Mouse (Mus musculus) ES-E14 (cell line): Measurements from ENCODE around the gene Olfr303. TPM values are rescaled to one million over a fixed set of nuclear protein-coding genes. Genes with fewer than 3 reads are reported as not detected.

Experiments used
- DNase-seq: peaks from one replicate; pipeline ENCODE4 v3.0.0-alpha.2; 2013; ENCODE audit warnings: low read depth, low spot score
- H3K27ac ChIP-seq: 2 replicates; pipeline ENCODE4 v1.5.1; 2012; ENCODE audit warnings: low read depth, mild to moderate bottlenecking, low read length, moderate library complexity, mixed read lengths; ENCODE audit not compliant: poor library complexity, insufficient read depth, severe bottlenecking
- H3K36me3 ChIP-seq: 2 replicates; pipeline ENCODE4 v1.6.1; 2012; ENCODE audit warnings: mild to moderate bottlenecking, low read length, moderate library complexity, mixed read lengths; ENCODE audit not compliant: control insufficient read depth, poor library complexity, insufficient read depth, severe bottlenecking
- H3K4me1 ChIP-seq, 2 experiments: fragments of 150-350 bp in 1 of 2; sonication (generic) in 1 of 2; 2 replicates each; pipeline ENCODE4 v1.6.1; 2012; ENCODE audit warnings: low read length in 2 of 2, mild to moderate bottlenecking in 1 of 2, mixed read lengths in 1 of 2; ENCODE audit not compliant: control insufficient read depth in 2 of 2, insufficient read depth in 2 of 2, poor library complexity in 1 of 2
- H3K4me3 ChIP-seq, 2 experiments: fragments of 150-350 bp in 1 of 2; sonication (generic) in 1 of 2; 2 replicates each; pipeline ENCODE4 v1.5.1; 2012; ENCODE audit warnings: low read length in 2 of 2, low read depth in 1 of 2, mild to moderate bottlenecking in 1 of 2, mixed read lengths in 1 of 2; ENCODE audit not compliant: insufficient read depth in 1 of 2, poor library complexity in 1 of 2, severe bottlenecking in 1 of 2
- H3K9ac ChIP-seq: 2 replicates; pipeline ENCODE4 v1.6.1; 2012; ENCODE audit warnings: low read depth, mild to moderate bottlenecking, low read length, mixed read lengths; ENCODE audit not compliant: poor library complexity, insufficient read depth, severe bottlenecking
- H3K9me3 ChIP-seq: fragments of 150-350 bp; sonication (generic); 2 replicates; pipeline ENCODE4 v1.6.1; 2012; ENCODE audit warnings: low read depth, mild to moderate bottlenecking, low read length; ENCODE audit not compliant: control insufficient read depth, insufficient read depth
- CHD2 ChIP-seq: IDR thresholded peaks from 2 replicates; pipeline ENCODE4 v1.6.1; 2014; ENCODE audit warnings: mild to moderate bottlenecking, low read depth, low read length, inconsistent platforms
- HCFC1 ChIP-seq: IDR thresholded peaks from 2 replicates; pipeline ENCODE4 v1.6.1; 2012; ENCODE audit warnings: low read length, inconsistent platforms, borderline replicate concordance; ENCODE audit not compliant: insufficient read depth
- MAFK ChIP-seq: IDR thresholded peaks from 2 replicates; pipeline ENCODE4 v1.6.1; 2014; ENCODE audit warnings: mild to moderate bottlenecking, low read depth, low read length, inconsistent platforms; ENCODE audit not compliant: insufficient read depth
- ZC3H11A ChIP-seq: IDR thresholded peaks from 2 replicates; pipeline ENCODE4 v1.6.1; 2012; ENCODE audit warnings: low read depth, mild to moderate bottlenecking, inconsistent platforms, low read length, borderline replicate concordance
- ZNF384 ChIP-seq: IDR thresholded peaks from 2 replicates; pipeline ENCODE4 v1.6.1; 2012; ENCODE audit warnings: low read depth, low read length, inconsistent platforms
- in situ Hi-C, 2 experiments: fragments of 600-800 bp; cut with MboI; formaldehyde crosslinking; loops; one replicate each; pipeline ENCODE4 v1.15.1; 2025; ENCODE audit warnings: low sequenced_read_pairs in 2 of 2, inconsistent platforms in 1 of 2; ENCODE audit not compliant: unreplicated experiment in 2 of 2
- total RNA-seq: library from RNA; depleted of rRNA; stranded (reverse); fragments of 300-350 nt; gene quantifications from 2 replicates; pipeline ENCODE4 v1.2.3, GENCODE M21; 2012; rRNA removed

Gene Olfr303
- total RNA-seq, 1 experiment: not detected

- TF ChIP-seq MAFK (no peak), ZNF384 (no peak), ZC3H11A (no peak), CHD2 (no peak), HCFC1 (no peak)
- Histone ChIP-seq H3K4me3 (no peak overlapping the region), H3K9me3 (no peaks in the 10 kb centered on the region), H3K36me3 (no peaks in the 10 kb centered on the region), H3K27ac (peak overlapping the region; percentile 70; the same call in 1 of the 2 replicates), H3K9ac (no peak overlapping the region), H3K4me1 (peaks cover 1 to 3% of the 10 kb centered on the region in 2 experiments; a peak in 3 of 4 replicates)
- in situ Hi-C loops: no loop called here
- DNase-seq: no peak
Observed at GRCm38 (mm10) chr7:86344253-86344652, 53.3 kb downstream of the Olfr303 start.

- in situ Hi-C loops: no loop called here
- Histone ChIP-seq H3K4me3 (peak overlapping the region; percentile 35 to 46; a peak in 2 of 4 replicates), H3K9me3 (no peaks in the 10 kb centered on the region), H3K36me3 (no peaks in the 10 kb centered on the region), H3K4me1 (peaks cover 1 to 3% of the 10 kb centered on the region in 2 experiments; a peak in 3 of 4 replicates), H3K27ac (peak overlapping the region; percentile 81; the same call in 1 of the 2 replicates), H3K9ac (peak overlapping the region; percentile 31; the same call in 1 of the 2 replicates)
- TF ChIP-seq MAFK (no peak), CHD2 (no peak), ZNF384 (no peak), ZC3H11A (no peak), HCFC1 (no peak)
- DNase-seq: peak; percentile 27
Observed at GRCm38 (mm10) chr7:86342881-86343565, 54.6 kb downstream of the Olfr303 start.

Other genes starting within 250 kb of the Olfr303 start
- not detected in 2 replicates for gene Vmn2r75, start 226.0 kb downstream of the Olfr303 start, total RNA-seq
- not detected in 2 replicates for gene Vmn2r76, start 151.5 kb downstream of the Olfr303 start, total RNA-seq
- gene Olfr310, start 120.6 kb downstream of the Olfr303 start, total RNA-seq: not detected in 2 replicates
- gene Olfr309, start 84.1 kb downstream of the Olfr303 start, total RNA-seq: not detected in 2 replicates
- gene Olfr308, start 72.2 kb downstream of the Olfr303 start, total RNA-seq: not detected in 2 replicates
- 0.76 and 1.5 TPM in 2 replicates for gene Olfr307, start 60.2 kb downstream of the Olfr303 start, total RNA-seq
- not detected in 2 replicates for gene Olfr305, start 30.9 kb downstream of the Olfr303 start, total RNA-seq
- not detected in 2 replicates for gene Olfr304, start 11.1 kb downstream of the Olfr303 start, total RNA-seq
- gene Olfr301, start 6.1 kb upstream of the Olfr303 start, total RNA-seq: not detected in 2 replicates
- not detected in 2 replicates for gene Olfr299, start 62.1 kb upstream of the Olfr303 start, total RNA-seq
- gene Olfr298, start 94.7 kb upstream of the Olfr303 start, total RNA-seq: not detected in 2 replicates
- gene Olfr297, start 122.2 kb upstream of the Olfr303 start, total RNA-seq: not detected in 2 replicates
- gene Olfr295, start 186.1 kb upstream of the Olfr303 start, total RNA-seq: not detected in 2 replicates
- not detected in 2 replicates for gene Olfr294, start 218.9 kb upstream of the Olfr303 start, total RNA-seq